Mouse (Mus musculus) heart, postnatal 0 days (tissue): ENCODE results near the gene Dlgap4.

ENCODE experiments used
- CTCF ChIP-seq: IDR thresholded peaks from 2 replicates; pipeline ENCODE4 v1.5.1; 2016; ENCODE audit warnings: antibody characterized with exemption, control low read depth, low read depth
- EP300 ChIP-seq: IDR thresholded peaks from 2 replicates; pipeline ENCODE4 v1.6.1; 2016; ENCODE audit warnings: antibody characterized with exemption, low read depth

DNA sequence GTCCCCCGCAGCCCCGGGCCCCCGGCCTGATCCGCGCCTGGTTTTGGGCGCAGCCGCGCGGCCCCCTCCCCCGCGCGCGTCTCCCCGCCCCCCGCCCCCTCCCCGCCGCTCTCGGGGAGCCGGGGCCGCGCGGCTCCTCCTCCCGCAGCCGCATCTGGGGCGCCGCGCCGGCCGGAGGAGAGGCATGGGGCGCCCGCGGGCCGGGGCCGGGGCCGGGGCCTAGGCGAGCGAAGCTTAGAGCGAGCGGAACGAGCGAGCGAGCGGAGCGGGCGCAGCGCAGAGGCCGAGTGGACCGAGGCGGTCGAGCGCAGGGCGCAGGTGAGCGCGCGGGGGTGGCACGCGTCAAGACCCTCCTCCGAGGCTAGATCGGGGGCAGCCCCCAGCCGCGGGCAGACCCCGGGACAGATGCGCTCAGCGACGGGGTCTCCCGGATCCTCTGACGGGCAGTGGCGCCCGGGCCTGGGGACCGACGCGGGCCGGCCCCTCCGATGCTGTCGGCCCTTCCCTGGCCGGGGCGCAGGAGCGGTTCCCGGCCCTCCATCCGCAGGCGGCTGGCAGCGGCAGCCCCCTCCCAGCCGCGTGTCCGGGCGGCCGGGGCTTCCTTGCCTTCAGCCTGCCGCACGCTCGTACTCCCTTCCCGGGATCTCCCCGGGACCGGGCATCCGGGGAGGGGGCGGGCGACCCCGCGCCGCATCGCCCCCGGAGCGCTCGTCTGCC is at the start of gene Dlgap4:
- TF ChIP-seq CTCF (no peak), EP300 (no peak)
